Mouse (Mus musculus): Measurements from ENCODE around the gene Ulk4. TPM values are rescaled to one million over a fixed set of nuclear protein-coding genes. Genes with fewer than 3 reads are reported as not detected.
A peak's percentile ranks its signal among the peaks of the same experiment; 100 is the strongest.
"Not testable (repeated sequence)": the region's sequence is repeated elsewhere in the genome, so short reads cannot be mapped to it uniquely, and the experiment has no call there.

The Ulk4 gene
- total RNA-seq, 2 experiments from 2014 or later, result 7.2 to 7.5 TPM

DNA sequence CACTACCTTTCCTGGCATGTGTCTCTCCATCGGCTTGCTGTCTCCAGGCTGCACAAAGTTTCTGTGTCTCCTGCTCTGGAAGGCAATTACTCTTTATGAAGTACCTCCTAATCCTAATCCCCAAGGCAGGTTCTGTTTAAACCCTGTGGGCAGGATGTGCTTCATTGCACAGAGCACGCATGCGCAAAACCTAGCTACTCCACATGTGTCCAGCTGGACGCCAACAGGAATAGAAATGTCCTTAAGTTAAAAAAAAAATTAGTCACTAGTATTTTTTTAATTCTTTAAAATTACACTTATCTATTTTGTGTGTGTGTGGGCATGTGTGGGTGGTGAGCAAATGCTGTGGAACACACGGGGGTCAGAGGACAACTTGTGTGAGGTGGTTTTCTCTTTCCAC, 358.8 kb downstream of the Ulk4 start:
- no peak for DNase-seq (ENCODE audit: extremely low spot score in 1 of 2, low spot score in 2 of 2)
- intact Hi-C loops (cut with DNase I), result no loop called here

GRCm38 (mm10) chr9:120917619-120918018, 359.4 kb downstream of the Ulk4 start:
- DNase-seq (ENCODE audit: extremely low spot score in 1 of 2, low spot score in 2 of 2); intact Hi-C loops (cut with DNase I): not testable (repeated sequence)

- intact Hi-C loops (cut with DNase I), result no loop called here
- peak in 1 of 2 experiments; percentile 54 for DNase-seq (ENCODE audit: extremely low spot score in 1 of 2, low spot score in 2 of 2)
Measured at GRCm38 (mm10) chr9:120914877-120915459, 362.0 kb downstream of the Ulk4 start.

DNA sequence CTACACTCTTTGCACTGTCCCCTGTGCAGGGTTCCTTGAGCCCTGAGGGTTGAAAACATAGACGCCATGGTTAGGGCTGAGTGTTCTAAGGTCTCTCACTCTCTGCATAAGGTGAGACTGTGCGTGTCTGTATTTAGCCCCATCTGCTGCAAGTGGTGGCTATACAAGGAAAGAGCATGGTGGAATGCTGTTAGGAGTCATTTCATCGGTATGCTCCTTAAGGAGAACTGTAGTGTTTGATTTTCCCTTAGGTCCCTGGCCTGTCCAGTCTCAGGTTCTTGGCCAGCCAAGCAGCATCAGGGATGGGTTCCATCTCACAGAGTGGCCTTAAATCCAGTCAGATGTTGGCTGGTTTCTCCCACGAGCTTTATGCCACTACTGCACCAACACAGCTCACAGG, 362.6 kb downstream of the Ulk4 start:
- no peak for DNase-seq (ENCODE audit: extremely low spot score in 1 of 2, low spot score in 2 of 2)
- intact Hi-C loops (cut with DNase I), result no loop called here

DNA sequence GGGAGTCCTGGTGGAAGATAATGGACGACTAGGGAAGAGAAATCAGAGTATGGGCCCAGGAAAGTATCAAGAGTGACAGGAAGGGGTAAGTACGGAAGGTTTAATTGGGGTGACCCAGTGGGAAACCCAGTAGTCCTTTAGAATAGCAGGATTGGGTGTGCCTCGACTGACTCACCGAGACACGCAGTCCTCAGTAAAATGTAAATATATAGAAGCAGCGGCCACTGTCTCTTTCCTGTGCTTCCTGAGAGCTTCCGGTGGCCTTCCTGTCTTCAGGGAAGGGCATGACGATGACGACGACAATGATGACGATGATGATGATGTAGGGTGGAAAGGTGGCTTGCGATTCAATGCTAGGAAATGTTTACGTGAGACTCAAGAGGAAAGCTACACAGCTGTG, 363.8 kb downstream of the Ulk4 start:
- DNase-seq (ENCODE audit: extremely low spot score in 1 of 2, low spot score in 2 of 2), result no peak
- intact Hi-C loops (cut with DNase I), result no loop called here

DNA sequence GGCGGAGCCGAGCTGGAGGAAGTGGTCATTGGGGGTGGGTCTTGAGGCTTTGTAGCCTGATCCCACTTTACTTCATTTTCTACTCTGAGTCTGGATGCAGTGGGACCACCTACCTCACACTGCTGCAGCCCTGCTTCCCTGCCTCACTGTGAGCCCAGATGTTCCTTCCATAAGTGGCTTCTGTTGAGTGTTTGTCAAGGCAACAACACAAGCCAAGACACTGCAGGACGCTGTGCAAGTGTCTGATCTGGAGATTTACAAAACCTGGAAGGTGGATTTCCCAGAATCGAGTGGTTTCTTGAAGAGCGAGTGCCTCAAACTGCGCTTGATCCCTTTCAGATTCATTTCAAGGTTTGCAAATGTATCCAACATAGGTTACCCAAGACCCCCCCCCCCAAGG, 368.5 kb downstream of the Ulk4 start:
- no peak for DNase-seq (ENCODE audit: extremely low spot score in 1 of 2, low spot score in 2 of 2)
- intact Hi-C loops (cut with DNase I), result no loop called here

Small RNA genes lying within 50 kb of the gene (microRNA-seq; reads per million reads assigned to microRNA genes)
- gene Mir7090, result not detected

Other genes starting within 250 kb of the Ulk4 start
- gene Trak1, start 20.3 kb upstream of the Ulk4 start, total RNA-seq (2021), result 100 to 1,000 TPM; 213 to 215 TPM
- gene Cck, start 218.5 kb upstream of the Ulk4 start, total RNA-seq (2021), result 100 to 1,000 TPM; 377 to 421 TPM